Mouse (Mus musculus): ENCODE data around the gene Stk38.
A peak's percentile ranks its signal among the peaks of the same experiment; 100 is the strongest.

The Stk38 gene

DNA sequence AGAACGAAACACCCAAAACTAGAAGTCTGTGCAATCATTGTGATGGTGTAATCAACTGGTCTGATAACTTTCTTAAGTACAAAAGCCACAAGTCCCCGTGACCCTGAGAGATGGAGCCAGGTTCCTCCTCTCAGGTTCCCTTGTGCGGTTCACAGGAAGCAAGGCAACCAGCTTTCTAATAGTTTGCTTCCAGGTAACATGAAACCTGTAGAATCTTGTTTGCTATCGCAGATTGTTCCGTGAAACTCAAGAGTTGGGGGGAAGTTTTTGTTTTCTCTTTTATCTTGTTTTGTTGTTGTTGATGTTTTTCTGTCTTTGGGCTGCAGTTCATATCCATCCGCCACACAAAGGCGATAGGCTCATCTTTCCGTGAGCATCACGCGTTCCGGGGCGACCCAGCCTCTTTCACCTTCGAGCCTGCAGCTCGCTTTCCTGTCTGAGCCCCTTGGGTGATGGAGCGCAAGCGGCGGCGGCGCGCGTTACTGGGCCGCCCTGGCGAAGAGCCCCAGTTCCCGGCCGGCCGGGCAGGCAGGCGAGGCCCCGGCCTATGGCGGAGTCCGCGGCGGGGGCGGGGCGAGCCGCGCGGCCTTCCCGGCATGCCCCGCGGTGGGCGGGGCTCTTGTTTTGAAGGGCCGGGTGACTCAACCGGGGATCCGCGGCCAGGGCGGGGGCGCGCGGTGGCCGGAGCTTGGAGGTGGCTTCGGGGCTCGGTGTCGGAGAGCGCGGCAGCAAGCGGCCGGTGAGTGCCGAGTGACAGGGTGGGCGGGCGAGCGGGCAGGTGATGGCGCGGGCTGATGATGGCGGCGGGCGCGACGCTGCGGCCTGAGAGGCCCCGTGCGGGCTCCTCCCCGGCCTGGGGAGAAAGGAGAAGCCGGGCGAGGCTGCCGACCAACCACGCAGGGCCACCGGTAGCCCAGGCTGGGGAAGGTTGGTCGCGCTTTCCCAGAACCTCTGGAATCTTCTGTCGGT, 55.7 kb downstream of the Stk38 start, which contains the start of gene Kctd20:
Kctd20 (plus strand) TSS at position 120 of the 969 bp plus-strand sequence.
- DNase-seq, result peak; percentile 94

DNA sequence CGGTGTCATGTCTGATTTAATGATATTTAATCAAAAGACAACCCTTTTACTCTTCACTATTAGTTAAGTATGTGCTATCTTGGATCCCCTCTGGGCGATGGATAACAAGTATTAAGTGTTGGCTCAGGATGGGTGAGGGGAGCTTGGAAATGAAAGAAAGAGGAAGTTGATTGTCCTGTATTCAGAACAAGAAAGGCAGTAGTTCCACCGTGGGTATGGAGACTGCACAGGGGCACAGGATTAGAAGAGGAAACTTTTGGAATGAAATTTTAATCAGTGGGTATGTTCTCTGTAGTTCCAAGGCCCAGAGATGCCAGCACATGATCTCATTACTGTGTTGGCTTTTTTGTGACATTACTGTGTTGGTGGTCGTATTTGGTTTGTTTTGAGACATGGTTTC, 57.0 kb downstream of the Stk38 start:
- no peak for DNase-seq

DNA sequence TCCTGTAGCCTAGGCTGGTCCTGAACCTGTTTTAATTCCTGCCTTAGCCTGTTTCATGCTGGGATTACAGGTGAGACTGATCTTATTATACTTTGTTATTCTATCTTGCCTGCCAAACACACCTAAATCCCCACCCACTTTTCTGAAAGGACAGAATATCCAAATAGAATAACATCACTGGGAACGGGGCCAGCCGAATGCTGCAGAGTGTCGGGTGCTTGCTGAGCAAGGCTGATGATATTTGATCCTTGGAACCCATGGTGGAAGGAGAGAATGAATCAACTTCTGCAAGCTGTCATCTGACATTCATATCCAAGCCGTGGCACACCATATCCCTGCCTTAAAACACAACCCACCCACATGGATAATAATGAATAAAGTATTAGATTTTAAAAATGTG, 59.1 kb downstream of the Stk38 start:
- no peak for DNase-seq

DNA sequence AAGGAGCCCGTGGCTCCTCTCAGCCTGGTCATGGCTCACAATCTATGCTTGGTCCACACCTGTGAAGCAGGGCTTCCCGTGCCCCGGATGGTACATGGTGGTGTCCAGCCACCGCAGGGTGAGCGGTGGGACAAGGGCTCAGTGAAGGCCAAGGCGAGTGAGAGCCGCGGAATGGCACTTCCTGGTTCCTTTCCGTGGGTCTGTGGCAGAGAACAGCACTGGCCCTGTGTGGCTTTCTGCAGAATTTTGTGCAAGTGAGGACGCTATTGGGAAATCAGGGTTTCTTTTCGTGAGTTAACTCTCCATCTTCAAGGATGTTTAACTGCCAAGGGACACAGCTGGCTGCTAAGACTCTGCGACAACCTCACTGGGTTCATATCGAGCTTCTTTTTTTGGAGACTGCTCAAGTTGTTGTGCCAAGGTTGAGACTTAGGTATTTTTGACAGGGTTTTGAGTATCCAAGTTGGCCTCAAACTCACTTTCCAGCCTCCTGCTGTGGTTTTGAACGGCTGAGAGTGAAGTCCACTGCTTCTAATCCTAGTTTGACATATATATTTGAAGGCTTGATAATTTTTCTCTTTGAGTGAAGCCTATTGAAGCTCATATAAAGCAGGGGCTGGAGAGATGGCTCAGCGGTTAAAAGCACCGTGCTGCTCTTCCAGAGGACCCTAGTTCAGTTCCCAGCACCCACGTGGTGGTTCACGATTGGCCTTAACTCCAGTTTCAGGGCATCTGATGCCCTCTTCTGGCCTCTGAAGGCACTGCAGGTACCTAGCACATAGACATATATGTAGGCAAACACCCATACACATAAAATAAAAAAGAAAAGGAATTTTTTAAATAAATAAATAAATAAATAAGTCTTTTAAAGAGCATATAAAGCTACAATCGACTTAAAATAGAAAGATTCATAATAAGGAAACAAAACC, 60.5 kb downstream of the Stk38 start:
- no peak for DNase-seq

DNA sequence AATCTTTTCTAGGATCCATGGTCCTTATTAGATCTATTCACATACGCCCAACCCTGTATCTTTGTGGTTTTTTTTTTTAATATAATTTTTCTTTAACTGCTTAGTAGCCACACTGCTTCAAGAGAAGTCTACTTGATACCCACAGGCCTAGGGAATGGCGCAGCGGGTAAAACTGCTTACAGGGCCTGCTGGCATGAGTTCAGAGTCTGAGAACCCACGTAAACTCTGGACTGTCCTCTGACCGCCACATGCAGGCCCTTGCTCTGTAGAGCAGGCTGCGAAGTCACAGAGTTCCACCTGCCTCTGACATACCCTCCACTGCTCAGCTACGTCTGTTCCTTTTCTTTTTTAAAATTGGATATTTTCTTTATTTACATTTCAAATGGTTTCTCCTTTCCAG, 63.3 kb downstream of the Stk38 start:
- DNase-seq, result no peak

DNA sequence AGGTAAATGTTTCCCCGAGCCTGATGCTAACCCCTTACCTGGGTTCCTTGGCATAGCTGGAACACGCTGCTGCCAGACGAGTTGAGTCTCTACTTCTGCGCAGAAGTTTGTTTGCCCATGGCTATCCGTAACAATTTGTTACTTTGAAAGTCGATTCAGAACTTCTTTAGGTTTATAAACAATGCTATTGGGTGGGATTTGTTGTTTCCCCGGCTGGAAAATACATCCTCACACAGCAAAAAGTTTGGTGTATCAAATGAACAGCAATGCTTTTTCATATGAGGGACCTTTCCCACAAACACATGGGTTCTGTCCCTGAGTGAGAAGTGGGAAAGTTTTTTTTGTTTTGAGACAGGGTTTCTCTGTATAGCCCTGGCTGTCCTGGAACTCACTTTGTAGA, 64.1 kb downstream of the Stk38 start, which contains the start of gene Pxt1:
Pxt1 (minus strand) TSS at position 101 of the 400 bp plus-strand sequence.
- no peak for DNase-seq

DNA sequence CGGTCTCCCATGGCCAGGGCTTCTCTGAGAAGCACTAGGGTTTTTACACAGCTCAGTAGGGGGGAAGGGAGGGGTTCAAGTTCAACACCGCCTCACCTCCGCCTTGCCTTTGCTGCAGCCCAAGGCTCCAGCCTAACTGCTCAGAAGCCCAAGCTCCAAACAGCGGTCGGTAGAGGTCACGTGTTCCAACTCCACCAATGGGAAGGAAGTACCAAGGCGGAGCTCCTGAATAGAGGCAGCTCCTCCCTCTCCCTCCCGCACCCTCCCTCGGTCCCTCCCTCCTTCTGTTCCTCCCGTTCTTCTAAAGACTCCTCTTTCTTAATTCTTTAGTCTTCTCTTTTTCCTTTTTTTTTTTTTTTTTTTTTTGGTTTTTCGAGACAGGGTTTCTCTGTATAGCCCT, 65.7 kb downstream of the Stk38 start:
- peak; percentile 24 for DNase-seq

DNA sequence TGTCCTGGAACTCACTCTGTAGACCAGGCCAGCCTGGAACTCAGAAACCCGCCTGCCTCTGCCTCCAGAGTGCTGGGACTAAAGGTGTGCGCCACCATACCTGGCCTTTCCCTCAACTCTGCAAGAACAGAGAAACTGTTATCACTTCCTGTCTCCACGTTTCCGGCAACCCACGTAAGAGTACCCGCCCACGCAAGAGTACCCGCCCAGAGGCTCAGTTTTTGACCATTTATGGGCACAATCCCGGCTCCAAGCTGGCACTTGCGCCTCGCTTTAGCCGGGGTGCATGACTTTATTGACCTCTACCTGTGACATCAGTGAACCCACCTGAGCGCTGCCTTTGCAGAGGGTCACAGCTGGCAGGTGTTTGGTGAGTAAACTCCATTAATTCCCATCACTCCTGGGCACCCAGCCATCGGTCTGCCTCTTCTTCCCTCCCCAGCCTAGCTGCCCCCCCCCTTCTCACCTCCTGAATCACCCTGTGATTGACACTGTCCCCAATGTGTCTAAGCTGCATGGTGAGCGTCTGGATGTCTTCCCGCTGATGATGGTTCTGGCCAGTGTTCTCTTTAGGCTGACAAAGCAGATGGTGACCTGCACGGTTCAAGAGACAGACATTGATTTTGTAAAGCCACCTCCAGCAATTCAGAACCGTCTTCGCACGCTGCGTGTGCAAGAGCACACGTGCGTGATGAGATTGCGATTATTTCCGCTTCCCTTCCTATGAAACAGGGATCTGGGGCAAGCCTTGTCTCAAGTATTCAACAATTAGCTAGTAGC, 66.8 kb downstream of the Stk38 start:
- no peak for DNase-seq

DNA sequence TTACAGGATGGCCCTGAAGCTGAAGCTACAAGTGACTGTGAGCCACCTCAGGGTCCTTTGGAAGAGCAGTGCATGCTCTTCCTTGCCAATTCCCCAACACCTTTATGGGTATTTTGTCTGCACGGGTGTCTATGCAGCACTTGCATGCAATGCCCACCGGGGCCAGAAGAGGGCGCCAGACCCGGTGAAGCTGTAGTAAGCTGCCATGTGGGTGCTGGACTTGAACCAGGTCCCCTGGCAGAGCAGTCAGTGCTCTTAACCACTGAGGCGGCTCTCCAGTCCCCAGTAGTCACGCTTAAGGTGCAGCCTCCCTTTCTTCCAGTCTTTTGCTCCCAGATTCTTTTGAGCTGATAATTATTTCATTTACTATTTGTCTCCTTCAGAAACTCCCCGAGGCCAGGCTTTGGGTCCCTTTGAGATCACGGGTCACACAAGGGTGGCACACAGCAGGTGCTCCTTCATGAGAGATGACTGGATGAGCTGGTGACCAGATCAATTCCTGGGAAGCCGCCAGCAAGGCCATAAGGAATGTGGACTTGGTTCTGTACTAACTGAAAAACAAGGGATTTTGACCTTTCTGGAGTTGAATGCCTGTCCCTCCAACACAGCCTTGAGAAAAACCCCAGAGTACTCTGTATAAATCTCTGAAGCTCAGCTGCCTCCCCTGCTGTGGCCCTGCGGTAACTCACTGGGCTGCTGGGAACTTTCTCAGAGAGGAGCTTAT, 71.0 kb downstream of the Stk38 start:
- DNase-seq, result peak; percentile 60

DNA sequence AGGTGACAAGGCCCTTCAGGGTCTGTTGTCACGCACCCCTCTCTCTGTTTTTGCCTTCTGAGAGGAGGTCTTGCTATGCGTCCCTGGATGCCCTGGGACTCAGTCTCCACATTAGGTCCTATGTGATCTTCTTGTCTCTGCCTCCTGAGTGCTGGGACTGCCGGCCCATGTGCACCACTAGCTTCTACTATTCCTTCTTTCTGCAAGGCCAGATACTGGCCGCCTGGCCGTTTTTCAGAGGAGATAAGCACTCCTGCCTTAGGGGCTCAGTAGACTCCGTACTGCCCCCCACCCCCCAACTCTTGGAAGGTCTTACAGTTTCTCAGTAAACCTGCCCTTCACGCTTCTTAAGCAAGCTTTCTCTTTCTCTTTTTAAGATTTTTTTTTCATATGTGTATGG, 71.7 kb downstream of the Stk38 start:
- no peak for DNase-seq

DNA sequence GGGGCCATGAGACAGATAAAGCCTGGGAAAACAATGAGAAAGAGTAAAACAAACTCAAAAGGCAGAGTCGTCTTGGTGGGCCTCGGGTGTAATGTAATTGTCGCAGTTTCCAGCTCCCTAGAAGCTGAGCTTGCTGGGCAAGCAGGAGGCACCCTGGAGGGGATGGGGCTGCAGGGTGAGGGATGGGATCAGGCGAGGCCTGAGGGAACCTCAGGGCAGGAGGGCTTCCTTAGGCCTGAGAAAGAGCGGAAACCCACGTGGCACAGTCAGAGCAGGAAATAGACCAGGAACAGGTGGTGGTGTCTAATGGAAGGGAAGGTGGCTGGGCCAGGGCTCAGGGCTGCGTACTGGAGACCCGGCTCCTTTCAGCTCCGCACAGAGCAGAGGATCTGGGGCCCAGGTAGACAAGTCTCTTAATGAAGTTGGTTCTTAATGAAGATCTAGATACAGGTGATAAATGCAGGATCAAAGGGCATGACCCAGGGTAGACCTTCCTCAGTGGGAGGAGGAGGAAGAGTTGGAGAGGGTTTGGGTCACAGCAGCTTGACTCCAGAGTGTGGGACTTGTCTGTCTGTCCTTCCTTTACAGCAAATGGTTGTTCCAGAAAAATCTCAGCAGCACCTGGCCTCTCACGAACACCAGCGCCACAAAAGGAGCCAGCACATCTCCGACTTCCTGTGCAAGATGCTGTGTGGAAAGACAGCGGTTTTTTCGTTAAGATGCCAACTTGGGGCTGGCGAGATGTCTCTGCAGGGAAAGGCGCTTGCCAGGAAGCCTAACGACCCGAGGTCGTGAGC, 73.5 kb downstream of the Stk38 start:
- DNase-seq, result no peak

DNA sequence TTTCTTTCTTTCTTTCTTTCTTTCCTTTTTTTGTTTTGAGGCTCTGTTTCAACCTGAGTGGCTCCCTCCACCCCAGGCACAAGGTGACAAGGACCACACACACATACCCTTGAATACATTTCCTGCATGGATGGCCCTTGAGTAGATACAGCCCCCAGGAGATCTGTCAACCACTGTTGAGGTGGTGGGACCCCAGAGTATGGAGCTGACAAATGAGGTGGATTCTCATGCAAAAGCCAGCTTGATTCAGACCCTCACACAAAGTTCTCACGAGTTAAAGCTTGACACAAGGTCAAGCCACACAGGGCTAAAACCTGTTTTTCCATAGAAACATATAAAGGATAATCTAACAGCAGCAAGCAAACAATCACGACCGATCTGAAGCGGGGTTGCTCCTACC, 75.5 kb downstream of the Stk38 start:
- no peak for DNase-seq

DNA sequence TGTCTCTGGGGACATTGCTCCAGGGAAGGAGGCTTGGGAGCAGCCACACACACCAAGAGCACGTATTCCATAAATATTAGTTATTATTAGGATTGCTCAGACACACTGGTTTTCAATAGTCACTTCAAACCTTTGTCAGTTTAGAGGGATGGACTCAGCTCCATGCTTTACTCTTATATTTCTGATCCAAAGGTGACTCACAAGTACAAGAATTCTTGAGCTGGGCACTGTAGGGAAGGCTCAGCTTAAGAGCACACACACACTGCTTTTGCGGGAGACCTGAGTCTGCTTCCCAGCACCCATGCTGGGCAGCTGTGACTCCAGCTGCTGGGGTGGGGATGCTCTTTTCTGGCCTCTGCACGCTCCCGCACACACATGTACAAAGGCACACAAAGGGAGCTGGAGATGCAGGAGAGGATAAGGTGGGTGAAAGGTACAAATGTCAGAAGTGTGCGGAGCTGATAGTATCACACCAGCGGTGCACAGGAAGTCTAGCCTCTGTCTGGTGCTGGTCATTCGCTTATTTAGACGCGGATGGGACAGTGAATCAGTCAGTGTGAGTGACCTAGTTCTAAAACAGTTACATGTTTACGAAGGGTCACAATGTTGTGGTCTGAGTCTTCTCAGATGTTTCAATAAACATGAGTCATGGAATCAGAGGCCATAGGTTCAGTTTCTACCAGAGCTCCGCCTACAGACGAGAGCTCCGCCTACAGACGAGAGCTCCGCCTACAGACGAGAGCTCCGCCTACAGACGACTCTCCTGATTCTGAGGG, 76.2 kb downstream of the Stk38 start:
- no peak for DNase-seq

DNA sequence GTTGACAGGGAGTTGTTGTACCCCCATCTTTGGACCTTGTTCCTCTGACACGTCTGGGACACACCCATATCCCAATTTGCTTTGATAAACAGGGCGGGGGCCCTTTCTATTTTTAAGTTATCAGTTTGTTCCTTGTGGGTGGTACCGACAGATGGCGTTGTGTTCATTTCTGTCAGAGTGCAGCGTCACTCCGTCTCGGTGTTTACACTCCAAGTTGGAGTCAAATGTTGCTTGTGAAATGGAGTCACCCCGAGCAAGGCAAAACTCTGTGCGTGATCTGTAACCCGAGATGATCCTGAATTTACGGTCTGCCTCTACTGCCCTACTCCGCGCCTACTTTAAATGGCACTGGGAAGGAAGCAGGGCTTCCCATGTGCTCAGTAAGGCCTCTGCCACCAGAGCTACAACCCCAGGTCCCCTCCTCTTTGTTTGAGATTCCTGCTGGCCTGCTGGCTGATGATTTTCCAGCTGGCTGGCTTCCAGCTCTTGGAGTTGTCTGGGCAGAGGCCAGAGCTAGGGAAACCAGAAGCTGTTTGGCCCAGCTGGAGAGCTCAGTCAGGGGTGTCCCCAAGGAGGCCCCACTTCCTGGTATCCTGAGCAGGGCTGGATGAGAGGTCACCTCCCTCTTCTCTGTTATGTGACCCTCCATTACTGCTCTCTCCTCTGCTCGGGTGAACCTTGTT, 77.3 kb downstream of the Stk38 start:
- peak; percentile 95 for DNase-seq

DNA sequence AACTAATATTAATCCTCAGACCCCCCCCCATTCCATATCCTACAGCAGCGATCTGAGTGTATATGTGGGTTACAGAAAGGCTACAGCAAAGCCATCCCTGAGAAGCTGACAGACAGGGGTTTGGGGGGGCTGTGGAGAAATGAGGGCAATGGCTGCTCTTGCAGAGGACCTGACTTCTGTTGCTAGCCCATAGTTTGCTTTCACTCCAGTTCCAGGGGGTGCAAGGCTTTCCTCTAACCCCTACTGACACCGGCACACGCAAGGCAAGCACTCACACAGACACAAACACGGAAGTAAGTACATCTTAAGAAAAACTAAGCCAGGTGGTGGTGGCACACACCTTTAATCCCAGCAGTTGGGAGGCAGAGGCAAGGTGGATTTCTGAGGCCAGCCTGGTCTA, 78.4 kb downstream of the Stk38 start:
- no peak for DNase-seq

DNA sequence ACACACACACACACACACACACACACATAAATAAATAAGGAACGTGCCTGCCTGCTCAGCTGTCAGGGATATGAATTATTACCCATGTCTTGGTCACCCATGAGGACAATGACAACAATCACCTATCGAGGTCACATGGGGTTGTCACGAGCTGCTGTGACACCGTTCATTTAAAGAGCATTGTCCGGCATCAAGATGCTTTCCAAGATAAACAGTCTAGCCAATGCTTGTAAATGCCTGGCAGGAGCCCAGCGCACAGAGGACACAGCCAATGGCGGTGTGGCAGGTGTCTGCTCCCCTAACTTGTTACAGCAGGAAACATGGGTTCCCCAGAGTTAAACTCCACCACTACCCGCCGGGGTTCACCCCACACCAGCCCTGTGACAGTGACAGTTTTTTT, 79.8 kb downstream of the Stk38 start:
- DNase-seq, result no peak

DNA sequence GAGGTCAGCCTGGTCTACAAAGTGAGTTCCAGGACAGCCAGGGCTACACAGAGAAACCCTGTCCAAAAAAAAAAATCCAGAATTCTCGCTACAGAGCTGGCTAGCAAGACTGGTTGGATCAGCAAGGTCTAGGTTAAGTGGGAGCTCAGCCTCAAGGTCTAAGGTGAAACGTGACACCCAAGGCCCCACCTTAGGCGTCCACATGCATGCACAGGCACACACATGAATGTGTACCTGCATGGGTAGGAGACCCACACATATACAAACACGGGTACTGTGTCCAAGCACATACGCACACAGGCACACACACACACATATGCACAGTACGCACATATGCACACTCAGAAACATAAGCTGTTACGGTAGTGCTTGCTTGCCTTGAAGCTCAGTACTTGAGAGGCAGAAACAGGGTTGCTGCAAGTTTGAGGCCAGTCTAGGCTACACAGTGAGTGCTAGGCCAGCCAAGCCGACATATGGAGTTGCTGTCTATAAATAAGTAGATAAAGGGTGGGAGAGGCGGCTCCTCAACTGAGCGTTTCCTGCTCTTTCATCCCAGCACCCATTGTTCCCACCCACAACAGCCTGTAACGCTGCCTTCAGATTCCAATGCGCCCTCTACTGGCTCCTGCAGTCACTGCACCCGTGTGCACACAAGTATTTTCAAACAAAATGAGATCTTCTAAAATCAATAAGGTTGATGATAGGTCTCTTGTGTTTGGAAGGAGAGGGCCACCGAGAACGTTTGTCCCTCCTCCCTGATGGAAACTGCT, 80.7 kb downstream of the Stk38 start:
- DNase-seq, result peak; percentile 67

DNA sequence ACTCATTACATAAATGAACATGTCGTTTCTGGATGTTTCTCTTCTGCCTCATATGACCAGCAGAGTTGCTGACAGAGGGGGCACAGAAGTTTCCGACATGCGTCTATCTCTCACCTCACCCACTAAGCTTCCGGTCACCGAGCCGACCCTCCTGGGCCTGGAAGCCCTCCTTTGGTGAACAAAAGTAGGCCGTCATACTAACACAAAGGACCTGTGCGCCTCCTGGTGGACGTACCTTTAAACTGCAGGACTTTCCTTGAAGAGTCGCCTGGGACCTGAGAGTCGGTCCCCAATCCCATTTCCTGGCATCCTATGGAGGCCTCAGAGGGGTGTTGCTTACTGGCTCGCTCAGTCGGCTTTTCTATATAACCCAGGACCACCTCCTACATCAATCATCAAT, 81.4 kb downstream of the Stk38 start:
- DNase-seq, result peak; percentile 87

Measured in lung, postnatal 14 days (tissue).